Mouse (Mus musculus): ENCODE data around the gene Hspa1l. TPM values are rescaled to one million over a fixed set of nuclear protein-coding genes. Genes with fewer than 3 reads are reported as not detected.
"Not testable (repeated sequence)": the region's sequence is repeated elsewhere in the genome, so short reads cannot be mapped to it uniquely, and the experiment has no call there.

Hspa1l gene
- polyA plus RNA-seq, 1 experiment from 2014 or later, result 1.4 TPM

- DNase-seq (ENCODE audit: low spot score) (no peak), ATAC-seq (no peak)
- WGBS, result 84% methylated on average over 4 of the region's 4 CpGs
- H3K4me3 ChIP-seq (ENCODE audit: low read depth, low read length), result no peak overlapping the region
- H3K9me3 ChIP-seq (replicated peaks; ENCODE audit: control insufficient read depth, low read length), result no peaks in the 10 kb centered on the region
- H3K27ac ChIP-seq (ENCODE audit: low read depth, low read length), result no peak overlapping the region
- H3K27me3 ChIP-seq (replicated peaks; ENCODE audit: control insufficient read depth, insufficient read depth, low read length), result 0 out of 2 replicates have a peak, but pooled peaks cover 7% of the 10 kb centered on the region
- no peak overlapping the region for H3K9ac ChIP-seq (ENCODE audit: low read length)
- H3K36me3 ChIP-seq (ENCODE audit: control insufficient read depth, insufficient read depth, low read length), result peaks cover 16% of the 10 kb centered on the region
- H3K4me2 ChIP-seq (ENCODE audit: low read length), result no peak overlapping the region
- H3K4me1 ChIP-seq (ENCODE audit: control insufficient read depth, insufficient read depth, low read length), result peaks cover 9% of the 10 kb centered on the region
Measured at GRCm38 (mm10) chr17:34954831-34955230, 17.7 kb upstream of the Hspa1l start.

DNA sequence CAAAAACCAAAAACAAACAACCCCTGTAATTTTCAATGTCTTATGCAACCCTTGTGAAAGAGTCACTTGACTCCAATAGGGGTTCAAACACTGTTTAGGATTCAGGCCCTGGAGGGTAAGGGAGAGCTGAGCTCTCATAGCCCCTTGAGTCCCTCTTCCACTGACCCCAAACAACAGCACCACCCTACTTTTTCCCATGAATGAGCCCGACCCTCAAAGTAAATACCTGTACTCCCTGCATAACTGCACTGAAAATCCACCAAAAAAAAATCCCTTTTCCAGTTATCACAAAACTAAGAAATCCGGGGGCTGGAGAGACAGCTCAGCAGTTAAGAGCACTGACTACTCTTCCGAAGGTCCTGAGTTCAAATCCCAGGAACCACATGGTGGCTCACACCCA, 16.6 kb upstream of the Hspa1l start:
- Histone ChIP-seq H3K4me3 (ENCODE audit: low read depth, low read length) (no peak overlapping the region), H3K9me3 (replicated peaks; ENCODE audit: control insufficient read depth, low read length) (no peaks in the 10 kb centered on the region), H3K4me1 (ENCODE audit: control insufficient read depth, insufficient read depth, low read length) (peaks cover 2% of the 10 kb centered on the region), H3K27me3 (replicated peaks; ENCODE audit: control insufficient read depth, insufficient read depth, low read length) (0 out of 2 replicates have a peak, but pooled peaks cover 7% of the 10 kb centered on the region), H3K27ac (ENCODE audit: low read depth, low read length) (no peak overlapping the region), H3K4me2 (ENCODE audit: low read length) (no peak overlapping the region), H3K9ac (ENCODE audit: low read length) (no peak overlapping the region), H3K36me3 (ENCODE audit: control insufficient read depth, insufficient read depth, low read length) (peaks cover 5% of the 10 kb centered on the region)
- 74% methylated on average over 3 of the region's 3 CpGs for whole genome bisulfite sequencing
- DNase-seq (ENCODE audit: low spot score) (no peak), ATAC-seq (no peak)

GRCm38 (mm10) chr17:34956340-34956739, 16.2 kb upstream of the Hspa1l start:
- WGBS, result 47% methylated on average over 1 of the region's 1 CpGs
- ATAC-seq, result no peak
- Histone ChIP-seq H3K27me3 (replicated peaks; ENCODE audit: control insufficient read depth, insufficient read depth, low read length) (0 out of 2 replicates have a peak, but pooled peaks cover 7% of the 10 kb centered on the region), H3K9ac (ENCODE audit: low read length) (no peak overlapping the region), H3K9me3 (replicated peaks; ENCODE audit: control insufficient read depth, low read length) (no peaks in the 10 kb centered on the region), H3K4me3 (ENCODE audit: low read depth, low read length) (no peak overlapping the region), H3K36me3 (ENCODE audit: control insufficient read depth, insufficient read depth, low read length) (peaks cover under 1% of the 10 kb centered on the region; the same call in 1 of the 2 replicates), H3K4me2 (ENCODE audit: low read length) (no peak overlapping the region), H3K27ac (ENCODE audit: low read depth, low read length) (no peak overlapping the region), H3K4me1 (ENCODE audit: control insufficient read depth, insufficient read depth, low read length) (no peaks in the 10 kb centered on the region; the same call in 1 of the 2 replicates)
- peak; percentile 48 for DNase-seq (ENCODE audit: low spot score)

DNA sequence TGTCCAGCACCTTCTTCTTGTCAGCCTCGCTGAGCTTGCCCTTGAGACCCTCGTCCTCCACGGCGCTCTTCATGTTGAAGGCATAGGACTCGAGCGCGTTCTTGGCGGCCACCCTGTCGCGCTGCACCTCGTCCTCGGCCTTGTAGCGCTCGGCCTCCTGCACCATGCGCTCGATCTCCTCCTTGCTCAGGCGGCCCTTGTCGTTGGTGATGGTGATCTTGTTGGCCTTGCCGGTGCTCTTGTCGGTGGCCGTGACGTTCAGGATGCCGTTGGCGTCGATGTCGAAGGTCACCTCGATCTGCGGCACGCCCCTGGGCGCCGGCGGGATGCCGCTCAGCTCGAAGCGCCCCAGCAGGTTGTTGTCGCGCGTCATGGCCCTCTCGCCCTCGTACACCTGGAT, 15.2 kb upstream of the Hspa1l start:
- WGBS, result 28% methylated on average over 28 of the region's 40 CpGs
- H3K27ac ChIP-seq (ENCODE audit: low read depth, low read length); H3K9ac ChIP-seq (ENCODE audit: low read length); H3K36me3 ChIP-seq (ENCODE audit: control insufficient read depth, insufficient read depth, low read length); H3K9me3 ChIP-seq (replicated peaks; ENCODE audit: control insufficient read depth, low read length); H3K4me1 ChIP-seq (ENCODE audit: control insufficient read depth, insufficient read depth, low read length); H3K27me3 ChIP-seq (replicated peaks; ENCODE audit: control insufficient read depth, insufficient read depth, low read length); ATAC-seq; H3K4me3 ChIP-seq (ENCODE audit: low read depth, low read length); H3K4me2 ChIP-seq (ENCODE audit: low read length); DNase-seq (ENCODE audit: low spot score): not testable (repeated sequence)

GRCm38 (mm10) chr17:34957966-34958365, 14.5 kb upstream of the Hspa1l start:
- not testable (repeated sequence) for H3K27ac ChIP-seq (ENCODE audit: low read depth, low read length); DNase-seq (ENCODE audit: low spot score); H3K4me2 ChIP-seq (ENCODE audit: low read length); H3K9ac ChIP-seq (ENCODE audit: low read length); H3K36me3 ChIP-seq (ENCODE audit: control insufficient read depth, insufficient read depth, low read length); H3K27me3 ChIP-seq (replicated peaks; ENCODE audit: control insufficient read depth, insufficient read depth, low read length); ATAC-seq; H3K4me1 ChIP-seq (ENCODE audit: control insufficient read depth, insufficient read depth, low read length); H3K9me3 ChIP-seq (replicated peaks; ENCODE audit: control insufficient read depth, low read length); H3K4me3 ChIP-seq (ENCODE audit: low read depth, low read length)
- WGBS, result 36% methylated on average over 22 of the region's 40 CpGs

- not testable (repeated sequence) for H3K9me3 ChIP-seq (replicated peaks; ENCODE audit: control insufficient read depth, low read length); H3K27ac ChIP-seq (ENCODE audit: low read depth, low read length); H3K36me3 ChIP-seq (ENCODE audit: control insufficient read depth, insufficient read depth, low read length); H3K27me3 ChIP-seq (replicated peaks; ENCODE audit: control insufficient read depth, insufficient read depth, low read length); H3K9ac ChIP-seq (ENCODE audit: low read length); H3K4me1 ChIP-seq (ENCODE audit: control insufficient read depth, insufficient read depth, low read length); DNase-seq (ENCODE audit: low spot score)
- Histone ChIP-seq H3K4me3 (ENCODE audit: low read depth, low read length) (peak overlapping the region; percentile 36), H3K4me2 (ENCODE audit: low read length) (peak overlapping the region; percentile 77)
- 0% methylated on average over 13 of the region's 47 CpGs for WGBS
- ATAC-seq, result peak; percentile 32
Measured at GRCm38 (mm10) chr17:34958734-34959129, 13.8 kb upstream of the Hspa1l start.

- H3K4me3 ChIP-seq (ENCODE audit: low read depth, low read length), result peak within 1 kb of the TSS; percentile 36
- H3K27ac ChIP-seq (ENCODE audit: low read depth, low read length), result peak within 1 kb of the TSS; percentile 80
- not testable (repeated sequence) for H3K27me3 ChIP-seq (replicated peaks; ENCODE audit: control insufficient read depth, insufficient read depth, low read length); H3K36me3 ChIP-seq (ENCODE audit: control insufficient read depth, insufficient read depth, low read length); H3K4me1 ChIP-seq (ENCODE audit: control insufficient read depth, insufficient read depth, low read length); H3K9me3 ChIP-seq (replicated peaks; ENCODE audit: control insufficient read depth, low read length)
- under 1% methylated on average over 27 of the region's 32 CpGs for WGBS
- peak within 1 kb of the TSS; percentile 56 for H3K9ac ChIP-seq (ENCODE audit: low read length)
- DNase-seq (ENCODE audit: low spot score), result peak; percentile 75
- peak within 1 kb of the TSS; percentile 77 for H3K4me2 ChIP-seq (ENCODE audit: low read length)
- ATAC-seq, result peak; percentile 96
Measured at GRCm38 (mm10) chr17:34959130-34959778, 13.2 kb upstream of the Hspa1l start, which contains the start of gene Hspa1b. Gene Hspa1b, minus strand, starts transcription at chr17:34959238.

- Histone ChIP-seq H3K4me3 (ENCODE audit: low read depth, low read length) (peak overlapping the region; percentile 36), H3K36me3 (ENCODE audit: control insufficient read depth, insufficient read depth, low read length) (no peaks in the 10 kb centered on the region), H3K9me3 (replicated peaks; ENCODE audit: control insufficient read depth, low read length) (no peaks in the 10 kb centered on the region), H3K27me3 (replicated peaks; ENCODE audit: control insufficient read depth, insufficient read depth, low read length) (0 out of 2 replicates have a peak, but pooled peaks cover 7% of the 10 kb centered on the region), H3K4me1 (ENCODE audit: control insufficient read depth, insufficient read depth, low read length) (no peaks in the 10 kb centered on the region; the same call in 1 of the 2 replicates), H3K9ac (ENCODE audit: low read length) (peak overlapping the region; percentile 56; the same call in 1 of the 2 replicates), H3K27ac (ENCODE audit: low read depth, low read length) (no peak overlapping the region), H3K4me2 (ENCODE audit: low read length) (peak overlapping the region; percentile 77)
- ATAC-seq, result no peak
- 13% methylated on average over 12 of the region's 12 CpGs for WGBS
- DNase-seq (ENCODE audit: low spot score), result peak; percentile 17
Measured at GRCm38 (mm10) chr17:34959881-34960515, 12.5 kb upstream of the Hspa1l start.

All from forebrain, embryonic 14.5 days (tissue).